Mouse (Mus musculus) urinary bladder, postnatal 36 days (tissue): Measurements from ENCODE around the gene Nrros.

Source experiments
- DNase-seq, 2 experiments: peaks; one replicate each; pipeline ENCODE4 v3.0.0; 2022; ENCODE audit warnings: low spot score in 2 of 2, mixed read lengths in 1 of 2

Nrros gene

GRCm38 (mm10) chr16:32160742-32161323, 4.6 kb downstream of the Nrros start:
- DNase-seq = no peak

GRCm38 (mm10) chr16:32158966-32159365, 6.4 kb downstream of the Nrros start:
- DNase-seq = no peak

GRCm38 (mm10) chr16:32157369-32157768, 8.0 kb downstream of the Nrros start:
- DNase-seq = no peak

- no peak for DNase-seq
Measured at GRCm38 (mm10) chr16:32156719-32157118, 8.7 kb downstream of the Nrros start.

- DNase-seq = no peak
Measured at GRCm38 (mm10) chr16:32154437-32154836, 11.0 kb downstream of the Nrros start.

GRCm38 (mm10) chr16:32153976-32154375, 11.4 kb downstream of the Nrros start:
- no peak for DNase-seq

- no peak for DNase-seq
Measured at GRCm38 (mm10) chr16:32147589-32148207, 17.7 kb downstream of the Nrros start.

- no peak for DNase-seq
Measured at GRCm38 (mm10) chr16:32144592-32144991, 20.8 kb downstream of the Nrros start.

- no peak for DNase-seq
Measured at GRCm38 (mm10) chr16:32143766-32144165, 21.6 kb downstream of the Nrros start.

GRCm38 (mm10) chr16:32138954-32139353, 26.4 kb downstream of the Nrros start:
- DNase-seq = no peak

GRCm38 (mm10) chr16:32135842-32136357, 29.5 kb downstream of the Nrros start:
- DNase-seq = no peak

GRCm38 (mm10) chr16:32133148-32133547, 32.2 kb downstream of the Nrros start:
- DNase-seq = no peak

- DNase-seq = peak in 1 of 2 experiments; percentile 13
Measured at GRCm38 (mm10) chr16:32130190-32130826, 35.1 kb downstream of the Nrros start.

GRCm38 (mm10) chr16:32129449-32130189, 35.8 kb downstream of the Nrros start:
- DNase-seq = no peak

GRCm38 (mm10) chr16:32127046-32127445, 38.3 kb downstream of the Nrros start:
- DNase-seq = no peak

GRCm38 (mm10) chr16:32125364-32125763, 40.0 kb downstream of the Nrros start:
- no peak for DNase-seq

- no peak for DNase-seq
Measured at GRCm38 (mm10) chr16:32124444-32125335, 40.7 kb downstream of the Nrros start.

GRCm38 (mm10) chr16:32124020-32124419, 41.4 kb downstream of the Nrros start:
- DNase-seq = no peak

- DNase-seq = no peak
Measured at GRCm38 (mm10) chr16:32120454-32120853, 44.9 kb downstream of the Nrros start.

- peak in 1 of 2 experiments; percentile 19 for DNase-seq
Measured at GRCm38 (mm10) chr16:32116186-32116585, 49.2 kb downstream of the Nrros start.

- DNase-seq = no peak
Measured at GRCm38 (mm10) chr16:32115781-32116180, 49.6 kb downstream of the Nrros start.
